ENCODE assay signal across 8 mouse cellular contexts in genomic region chr13:23551146-23551834, GRCm38 (mm10). TPM values are rescaled to one million over a fixed set of nuclear protein-coding genes. Genes with fewer than 3 reads are reported as not detected.
DNase-seq lines count a peak whose midpoint lies in the region; ATAC-seq and TF ChIP-seq lines count a peak whose summit lies in the region.
"Not testable (repeated sequence)": the region's sequence is repeated elsewhere in the genome, so short reads cannot be mapped to it uniquely, and the experiment has no call there.

TSS of gene Hist1h4f (minus strand) at chr13:23551648.

- H3K4me3 ChIP-seq in hindbrain, embryonic 10.5 days = peak within 1 kb of the TSS; percentile 55
- H3K4me3 ChIP-seq in lung, embryonic 16.5 days (ENCODE audit: low read length) = peak within 1 kb of the TSS; percentile 53
- H3K4me3 ChIP-seq in thymus, adult 2 months (ENCODE audit: control insufficient read depth, insufficient read depth, low read length) = peak within 1 kb of the TSS; percentile 51

- TF ChIP-seq POLR2A in thymus, adult 2 months (IDR thresholded peaks at IDR 0.05; ENCODE audit: control insufficient read depth, extremely low read depth, insufficient read depth, low read length, poor library complexity) = peak; percentile 83

- peak within 1 kb of the TSS; percentile 71 for H3K9ac ChIP-seq in lung, embryonic 16.5 days (ENCODE audit: low read length)

- peak within 1 kb of the TSS; percentile 98 for H3K27ac ChIP-seq in hindbrain, embryonic 10.5 days
- H3K27ac ChIP-seq in lung, embryonic 16.5 days (ENCODE audit: low read length) = peak within 1 kb of the TSS; percentile 88
- H3K27ac ChIP-seq in thymus, adult 2 months (ENCODE audit: control insufficient read depth, insufficient read depth, low read length) = peak within 1 kb of the TSS; percentile 84

- under 1% methylated on average over 47 of the region's 47 CpGs for WGBS in hindbrain, embryonic 10.5 days
- under 1% methylated on average over 46 of the region's 47 CpGs for whole genome bisulfite sequencing in lung, embryonic 16.5 days
- under 1% methylated on average over 47 of the region's 47 CpGs for WGBS in thymus, adult 2 months

- not testable (repeated sequence) for H3K9me3 ChIP-seq in hindbrain, embryonic 10.5 days; lung, embryonic 16.5 days (ENCODE audit: control insufficient read depth, low read length)

- not testable (repeated sequence) for H3K27me3 ChIP-seq in hindbrain, embryonic 10.5 days (ENCODE audit: insufficient read depth, poor library complexity, severe bottlenecking); lung, embryonic 16.5 days (ENCODE audit: control insufficient read depth, insufficient read depth, low read depth, low read length); thymus, adult 2 months (ENCODE audit: control insufficient read depth, insufficient read depth, low read length)

- peak; percentile 44; the same call in 1 of the 2 replicates for TF ChIP-seq CTCF in thymus, adult 2 months (IDR thresholded peaks at IDR 0.05; ENCODE audit: borderline replicate concordance, control insufficient read depth, extremely low read depth, insufficient read depth, low read length, poor library complexity)

- peak; percentile 88 for ATAC-seq in frontal cortex, adult (ENCODE audit: low TSS enrichment)
- ATAC-seq in lung, embryonic 16.5 days (ENCODE audit: low read depth) = peak; percentile 79

- DNase-seq in MN1 (ENCODE audit: low spot score) = peak; percentile 93
- peak; percentile 95 for DNase-seq in cerebellum, adult 9-10 months
- DNase-seq in hindbrain, embryonic 10.5 days (ENCODE audit: low spot score) = peak; percentile 94
- DNase-seq in layer of hippocampus, adult 9-11 months = peak; percentile 94
- peak; percentile 82 for DNase-seq in ovary, adult 18-20 months (ENCODE audit: low spot score)
- DNase-seq in thymus, adult 2 months = peak; percentile 89

- H3K36me3 ChIP-seq in hindbrain, embryonic 10.5 days; lung, embryonic 16.5 days (ENCODE audit: control insufficient read depth, insufficient read depth, low read length); thymus, adult 2 months (ENCODE audit: control insufficient read depth, insufficient read depth, low read length): not testable (repeated sequence)

- H3K4me2 ChIP-seq in lung, embryonic 16.5 days (ENCODE audit: low read depth, low read length) = peak within 1 kb of the TSS; percentile 64

- H3K4me1 ChIP-seq in hindbrain, embryonic 10.5 days (replicated peaks) = peaks cover 17% of the 10 kb centered on the region
- H3K4me1 ChIP-seq in lung, embryonic 16.5 days (replicated peaks; ENCODE audit: control insufficient read depth, insufficient read depth, low read length) = peaks cover 12% of the 10 kb centered on the region
- not testable (repeated sequence) for H3K4me1 ChIP-seq in thymus, adult 2 months (replicated peaks; ENCODE audit: control insufficient read depth, insufficient read depth, low read length)

RNA-seq across cellular contexts. Expression of gene Hist1h4f, which starts in this region (rescaled TPM):
- polyA plus RNA-seq in hindbrain, embryonic 10.5 days (2016; fragmentation: Nextera tagmentation; extraction: Ambion mirVana) = 0.56 TPM in 1 of 2 replicates, not detected in the other
- 0.78 and 2.4 TPM in 2 replicates for polyA plus RNA-seq in lung, embryonic 16.5 days (2015; fragmentation: Nextera tagmentation; extraction: Ambion mirVana)
- 208 and 221 TPM in 2 replicates for polyA plus RNA-seq in thymus, adult 2 months (2012; rRNA removed)

Comparison
In these comparisons a context has a peak if more than half of its experiments do, and no peak if none do; other contexts are left out.
1. Peak in every context shown above with its lines: DNase-seq, ATAC-seq, H3K4me3 ChIP-seq and H3K27ac ChIP-seq.
2. RNA of gene Hist1h4f (polyA plus RNA-seq): 208 to 221 TPM in thymus, adult 2 months; 0.78 to 2.4 TPM in lung, embryonic 16.5 days and 0.56 TPM in hindbrain, embryonic 10.5 days; every median in the first group is over 10 times any median in the second.
3. Peak in DNase-seq, H3K4me3 ChIP-seq and H3K27ac ChIP-seq in hindbrain, embryonic 10.5 days; RNA of the gene not detected or under 1 TPM.